Mouse (Mus musculus): Measurements from ENCODE around the gene 4833423E24Rik.

The 4833423E24Rik gene

DNA sequence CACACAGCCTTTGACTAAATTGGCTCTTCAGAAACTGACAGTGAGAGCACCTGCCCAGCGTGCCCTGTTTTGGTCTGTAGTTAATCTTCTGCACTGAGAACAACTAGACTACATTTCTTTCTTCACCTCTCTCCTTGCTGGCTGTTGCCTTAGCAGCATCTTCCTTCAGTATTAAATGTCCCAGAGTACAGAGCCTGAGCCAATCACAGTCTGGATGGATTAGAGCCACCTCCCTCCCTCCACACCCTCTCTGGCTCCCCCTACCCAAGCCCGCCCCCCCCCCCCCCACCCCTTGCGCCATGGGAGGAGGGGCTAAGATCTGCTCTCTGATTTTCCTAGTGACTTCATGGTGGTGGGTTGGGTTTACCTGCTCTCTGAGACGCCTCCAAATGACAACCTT is at the start of gene 4833423E24Rik:
4833423E24Rik (minus strand) TSS at position 146 of the 400 bp plus-strand sequence.
- in situ Hi-C loops (cut with MboI, MseI) = no loop called here

DNA sequence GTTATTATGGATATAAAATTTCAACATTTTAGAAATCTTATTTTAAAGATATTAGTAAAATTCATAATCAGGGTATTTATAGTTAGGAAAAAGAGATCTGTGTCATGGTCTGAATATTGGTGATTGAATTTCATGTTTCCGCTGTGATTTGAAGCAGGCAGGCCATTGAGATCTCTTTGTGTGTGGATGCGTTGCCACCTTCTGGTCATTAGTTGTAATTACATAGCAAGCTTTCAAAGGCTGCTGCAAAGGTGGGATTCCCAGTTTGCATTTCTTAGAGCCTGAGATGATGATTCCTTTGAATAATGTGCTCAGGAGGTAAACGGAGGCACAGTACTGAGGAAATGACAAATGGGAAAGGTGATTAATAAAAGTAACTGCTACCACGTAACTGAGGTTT is 42.4 kb upstream of the 4833423E24Rik start:
- in situ Hi-C loops (cut with MboI, MseI) = loop anchor here (5.0 kb wide), 1 partner anchor 429 kb away; no protein-coding TSS in a partner anchor

DNA sequence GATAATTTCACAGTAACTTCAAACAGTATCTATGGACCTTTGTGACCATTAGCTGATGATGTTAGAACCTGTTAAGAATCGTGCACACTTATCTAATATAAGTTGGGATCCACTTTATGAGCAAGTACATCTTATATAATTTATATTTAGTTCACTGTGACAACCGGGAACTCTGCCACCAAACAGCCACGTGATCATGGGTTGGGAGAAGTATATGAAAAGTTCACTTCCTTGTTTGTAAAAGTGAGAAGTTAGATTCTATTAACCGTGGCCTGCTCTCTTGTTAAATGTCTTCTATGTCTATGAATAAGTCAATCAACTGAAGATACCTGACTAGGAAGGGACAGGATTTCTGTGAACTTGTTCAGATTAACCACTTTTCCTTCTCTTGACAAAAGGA is 41.4 kb upstream of the 4833423E24Rik start:
- in situ Hi-C loops (cut with MboI, MseI) = loop anchor here (5.0 kb wide), 1 partner anchor 428 kb away; no protein-coding TSS in a partner anchor

DNA sequence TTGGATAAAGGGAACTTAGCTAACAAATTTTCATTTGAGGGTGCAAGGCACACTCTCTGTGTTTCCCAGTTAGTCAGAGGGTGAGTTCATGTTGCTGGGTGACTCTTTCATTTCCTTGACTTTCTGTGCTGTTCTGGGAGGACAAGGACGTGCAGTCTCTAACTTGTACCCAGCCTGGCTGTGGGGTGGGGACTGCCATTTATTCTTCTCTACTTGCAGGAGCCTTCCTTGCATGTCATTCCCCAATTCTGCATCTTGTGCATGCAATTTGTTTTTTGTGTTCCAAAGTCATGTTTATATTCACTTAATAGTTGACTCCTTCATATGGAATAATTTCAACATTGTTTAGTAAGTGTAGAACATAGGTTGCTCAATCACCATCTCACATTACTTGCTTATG is 36.0 kb upstream of the 4833423E24Rik start:
- in situ Hi-C loops (cut with MboI, MseI) = no loop called here

DNA sequence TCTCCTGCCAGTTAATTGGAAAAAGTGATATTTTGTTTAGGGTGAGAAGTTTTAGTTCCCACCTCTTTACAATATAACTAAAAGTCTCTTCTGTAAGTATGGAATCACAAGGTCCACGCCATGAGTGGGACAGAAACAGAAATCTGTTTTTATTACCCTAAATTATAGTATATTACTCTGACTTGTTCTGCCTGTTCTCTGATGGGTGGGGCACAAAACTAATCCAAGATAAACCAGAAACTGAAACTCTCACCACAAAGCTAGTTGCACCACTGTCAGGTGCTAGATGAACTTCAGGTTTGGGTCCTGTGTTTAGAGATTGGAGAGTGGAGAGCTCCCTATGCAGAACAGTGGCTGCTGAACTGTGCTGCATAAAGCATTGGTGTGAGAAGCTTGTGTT is 15.1 kb upstream of the 4833423E24Rik start:
- in situ Hi-C loops (cut with MboI, MseI) = no loop called here

DNA sequence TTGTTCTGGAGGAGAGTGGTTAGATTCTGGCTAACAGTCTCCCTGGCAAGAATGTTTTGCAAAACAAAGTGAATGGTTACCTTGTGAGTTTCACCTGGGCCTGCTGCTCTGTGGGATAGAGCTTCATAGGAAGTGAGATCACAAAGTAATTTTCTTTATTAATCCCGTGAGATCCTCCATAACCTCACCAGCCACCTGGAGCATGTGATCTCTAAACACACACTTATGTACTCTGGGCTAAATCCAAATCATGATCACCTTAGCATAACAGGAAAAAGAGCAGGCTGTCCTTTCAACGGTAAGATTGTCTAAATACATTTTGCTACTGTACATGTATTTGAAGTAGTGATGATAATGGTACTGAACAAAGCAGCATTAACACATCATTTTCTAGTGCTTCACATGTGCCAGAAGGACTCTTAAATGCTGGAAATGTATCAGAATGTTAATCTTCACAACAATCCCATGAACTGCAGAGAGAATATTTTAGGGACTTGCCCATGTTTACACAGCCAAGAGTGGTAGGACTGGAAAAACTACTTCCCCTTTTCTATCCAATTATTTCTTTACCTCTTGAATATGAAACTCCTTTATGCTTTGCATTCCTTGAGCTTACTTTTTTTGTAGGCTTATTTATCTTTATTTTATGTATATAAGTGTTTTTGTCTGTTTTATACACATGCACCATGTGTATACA is 13.4 kb upstream of the 4833423E24Rik start:
- in situ Hi-C loops (cut with MboI, MseI) = no loop called here

DNA sequence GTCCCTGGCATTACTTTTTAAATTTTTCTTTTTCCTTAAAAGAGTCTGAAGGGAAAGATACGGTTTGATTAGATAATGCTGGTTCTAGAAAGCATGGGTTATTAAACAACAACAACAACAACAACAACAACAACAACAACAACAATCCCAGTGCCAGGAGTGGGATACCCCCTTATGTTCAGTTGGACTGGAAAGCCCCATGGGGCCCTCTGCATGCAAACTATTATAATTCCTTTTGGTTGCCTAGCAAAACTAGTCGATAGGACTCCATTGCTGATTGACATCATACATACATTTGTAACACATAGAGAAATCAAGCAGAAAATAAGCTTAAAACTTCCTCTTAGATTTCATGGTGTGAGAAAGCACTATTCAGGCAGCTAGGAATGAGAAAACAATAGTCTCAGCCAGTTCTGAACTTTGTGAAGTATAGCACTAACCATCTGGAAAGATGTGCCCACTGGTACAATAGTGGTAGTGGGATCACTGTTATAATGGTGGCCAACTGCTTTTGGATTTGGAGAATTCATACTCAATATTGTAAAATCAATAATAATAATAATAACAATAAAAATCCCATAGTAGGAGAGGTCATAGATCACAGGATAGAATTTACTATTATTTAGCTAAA is 4.2 kb upstream of the 4833423E24Rik start:
- in situ Hi-C loops (cut with MboI, MseI) = no loop called here

DNA sequence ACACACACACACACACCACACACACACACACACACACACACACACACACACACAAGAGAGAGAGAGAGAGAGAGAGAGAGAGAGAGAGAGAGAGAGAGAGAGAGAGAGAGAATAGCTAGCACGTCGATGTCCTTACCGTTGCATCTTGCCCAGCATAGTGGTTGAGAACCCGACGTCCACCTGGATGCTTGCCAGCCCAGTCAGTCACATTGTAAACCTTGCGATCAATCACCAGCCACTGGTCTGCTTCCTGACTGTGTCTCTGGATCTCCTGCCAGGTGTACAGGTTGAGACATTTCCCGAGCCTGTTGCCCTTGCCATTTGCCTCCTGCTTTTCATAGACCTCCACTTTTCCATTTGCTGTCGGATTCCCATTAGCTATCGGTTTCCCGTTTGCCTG is 532 bp downstream of the 4833423E24Rik start:
- in situ Hi-C loops (cut with MboI, MseI) = no loop called here

DNA sequence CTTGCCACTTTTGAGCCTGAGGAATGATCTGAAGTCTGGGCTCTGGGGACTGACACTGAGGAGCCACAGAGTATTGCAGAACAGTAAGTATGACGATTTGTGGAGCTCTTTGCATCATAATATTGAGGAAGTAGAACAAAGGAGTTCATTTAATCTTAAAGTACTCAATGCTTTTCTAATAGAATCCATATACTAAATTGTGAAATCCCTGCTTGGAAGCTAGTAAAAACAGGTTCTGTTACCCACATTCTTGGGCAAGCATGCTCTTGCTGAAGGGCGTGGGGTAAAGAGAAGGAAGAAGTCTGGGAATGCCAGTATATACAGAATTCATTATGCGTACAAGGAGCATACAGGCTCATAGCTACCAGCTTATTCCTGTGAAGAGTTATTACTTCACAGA is 8.4 kb downstream of the 4833423E24Rik start:
- in situ Hi-C loops (cut with MboI, MseI) = no loop called here

DNA sequence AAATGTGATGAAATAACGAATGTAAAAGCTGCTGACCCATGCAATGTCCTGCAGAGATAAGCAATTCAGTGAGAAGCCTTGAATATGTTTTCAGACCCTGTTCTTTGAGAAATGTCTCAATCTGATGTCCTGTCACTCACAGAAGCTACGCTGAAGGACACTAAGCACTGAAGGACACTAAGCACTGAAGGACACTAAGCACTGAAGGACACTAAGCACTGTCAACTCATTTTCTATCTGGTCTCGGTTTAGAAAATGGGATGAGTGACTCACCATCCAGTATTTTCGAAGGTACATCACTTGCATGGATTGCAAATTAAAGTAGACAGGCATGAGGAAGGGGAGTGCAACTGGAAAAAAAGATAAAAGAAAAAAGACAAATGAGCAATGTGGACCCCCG is 28.4 kb downstream of the 4833423E24Rik start:
- in situ Hi-C loops (cut with MboI, MseI) = no loop called here

DNA sequence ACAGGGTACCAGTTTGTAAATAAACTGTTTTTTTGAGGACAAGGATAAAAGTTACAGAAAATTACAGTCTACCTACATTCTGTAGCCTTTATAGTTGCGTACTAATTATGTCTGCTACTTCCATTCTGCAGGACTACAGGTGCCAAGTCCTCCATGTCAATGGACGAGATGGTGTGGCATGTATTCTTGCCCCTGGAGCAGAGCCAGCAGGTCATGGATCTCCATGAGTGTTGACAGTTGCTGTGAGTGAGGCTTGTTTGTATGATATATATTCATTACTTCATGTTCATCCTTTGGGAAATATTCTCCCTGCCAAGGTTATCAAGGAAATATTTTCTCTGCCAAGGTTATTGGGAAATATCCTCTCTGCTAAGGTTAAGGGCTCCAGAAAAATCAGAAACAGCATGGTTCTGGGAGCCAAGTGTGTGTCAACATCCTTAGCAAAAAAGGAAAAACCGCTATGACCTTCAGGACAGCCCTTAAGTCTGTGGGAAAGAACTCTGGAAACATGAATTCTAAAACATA is 52.0 kb downstream of the 4833423E24Rik start:
- in situ Hi-C loops (cut with MboI, MseI) = no loop called here

DNA sequence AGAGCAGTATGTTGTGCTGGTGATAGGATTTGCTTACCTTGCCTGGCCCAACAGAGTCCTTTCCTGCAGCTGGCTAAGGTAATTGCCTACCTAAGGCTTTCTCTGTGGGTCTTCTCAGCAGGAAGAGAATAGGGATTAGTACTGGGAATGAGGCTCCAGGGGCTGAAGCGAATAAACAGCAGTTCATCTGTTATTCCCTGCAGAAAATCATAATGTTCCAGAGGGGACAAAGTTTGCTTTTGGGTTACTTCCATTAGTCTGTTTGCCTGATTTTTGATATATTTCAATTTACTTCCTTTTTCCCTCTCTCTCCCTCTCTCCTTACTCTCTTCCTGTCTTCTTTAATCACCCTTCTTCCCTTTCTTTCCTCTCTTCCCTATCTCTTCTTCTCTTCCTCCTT is 75.3 kb downstream of the 4833423E24Rik start, which contains the start of gene Olfr995:
Olfr995 (minus strand) TSS at position 101 of the 400 bp plus-strand sequence.
- in situ Hi-C loops (cut with MboI, MseI) = loop anchor here (10.0 kb wide), 1 partner anchor 1271 kb away; no protein-coding TSS in a partner anchor

DNA sequence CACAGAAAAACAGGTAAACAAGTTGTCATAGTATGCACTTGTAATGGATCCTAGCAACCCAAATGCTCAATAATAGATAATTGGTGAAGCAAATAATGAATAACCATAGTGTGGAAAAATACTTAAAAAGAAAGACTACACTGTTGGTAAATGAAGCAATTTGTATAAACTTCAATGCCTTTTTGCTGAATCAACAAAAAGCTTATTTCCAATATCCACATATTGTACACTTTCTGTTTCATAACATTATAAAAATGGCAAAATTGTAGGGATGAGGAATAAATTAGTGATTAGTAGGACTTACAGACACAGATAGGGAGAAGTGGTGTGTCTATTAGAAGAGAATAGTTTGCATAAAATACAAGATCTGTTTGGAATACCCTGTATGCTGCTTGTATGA is 76.3 kb downstream of the 4833423E24Rik start:
- in situ Hi-C loops (cut with MboI, MseI) = loop anchor here (10.0 kb wide), 1 partner anchor 1272 kb away; no protein-coding TSS in a partner anchor

DNA sequence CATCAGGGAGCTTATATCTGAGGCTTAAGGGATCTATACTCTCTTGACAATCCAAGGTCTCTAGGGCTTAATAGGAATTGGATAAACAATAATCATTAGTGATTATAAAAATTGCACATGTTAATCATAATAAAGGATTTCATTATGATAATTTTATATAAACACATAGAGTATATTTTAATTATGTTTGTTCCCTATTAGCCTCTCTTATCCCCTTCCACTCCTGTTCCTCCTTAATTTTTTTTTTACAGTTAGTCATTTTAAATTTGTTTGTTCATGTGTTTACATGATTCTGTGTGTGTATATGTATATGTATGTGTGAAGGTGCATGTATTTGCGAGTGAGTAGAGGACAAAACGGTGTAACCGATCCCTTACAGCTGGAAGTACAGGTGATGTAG is 82.5 kb downstream of the 4833423E24Rik start, which contains the start of gene Olfr994:
Olfr994 (minus strand) TSS at position 101 of the 400 bp plus-strand sequence.
- in situ Hi-C loops (cut with MboI, MseI) = no loop called here
